Mouse (Mus musculus) G1E (cell line): ENCODE data around the gene 0610009B22Rik.

Experiments
- CTCF ChIP-seq: IDR thresholded peaks from 2 replicates; pipeline ENCODE4 v1.5.1; 2012; ENCODE audit warnings: low read depth, low read length, inconsistent platforms, mixed read lengths
- GATA1 ChIP-seq: IDR thresholded peaks from 2 replicates; pipeline ENCODE4 v1.6.1; 2012; ENCODE audit warnings: borderline replicate concordance, low read length, inconsistent platforms, mixed read lengths
- GATA2 ChIP-seq: IDR thresholded peaks from 2 replicates; pipeline ENCODE4 v1.6.1; 2012; ENCODE audit warnings: low read depth, low read length, inconsistent platforms, borderline replicate concordance
- POLR2AphosphoS5 ChIP-seq: IDR thresholded peaks from 2 replicates; pipeline ENCODE4 v1.6.1; 2012; ENCODE audit warnings: low read depth, low read length, inconsistent platforms; ENCODE audit not compliant: insufficient replicate concordance
- TAL1 ChIP-seq: conservative IDR thresholded peaks from 2 replicates; pipeline ENCODE4 v1.6.1; 2012; ENCODE audit warnings: low read depth, low read length, inconsistent platforms, mixed read lengths

GRCm38 (mm10) chr11:51652889-51653418, 35.7 kb downstream of the 0610009B22Rik start:
- TF ChIP-seq CTCF, result no peak
- TF ChIP-seq POLR2AphosphoS5, result no peak
- TF ChIP-seq GATA1, result no peak
- no peak for TF ChIP-seq GATA2
- TF ChIP-seq TAL1, result no peak
